Mouse (Mus musculus) hindbrain, embryonic 13.5 days (tissue): ENCODE measurements at regions not wholly inside any gene's neighbourhood (a gene's known extent, or its start where the extent isn't known, plus 50 kb on each side); places are given as distances from the start of the nearest gene placed in this dataset.

Experiments used
- ATAC-seq: fragments of 200-750 bp; cut with Nextera tagmentation; 2 replicates; pipeline ENCODE4 v1.8.0; 2017; ENCODE audit warnings: moderate TSS enrichment; ENCODE audit not compliant: low FRiP score
- H3K27ac ChIP-seq: fragments of 300-500 bp; sonication (generic); 2 replicates; pipeline ENCODE4 v1.5.1; 2015; ENCODE audit warnings: inconsistent platforms, mild to moderate bottlenecking, moderate library complexity
- H3K27me3 ChIP-seq: fragments of 300-500 bp; sonication (generic); 2 replicates; pipeline ENCODE4 v1.6.1; 2015; ENCODE audit warnings: mild to moderate bottlenecking, inconsistent platforms
- H3K36me3 ChIP-seq: fragments of 300-500 bp; sonication (generic); 2 replicates; pipeline ENCODE4 v1.6.1; 2015; ENCODE audit warnings: mild to moderate bottlenecking, inconsistent platforms
- H3K4me1 ChIP-seq: fragments of 300-500 bp; sonication (generic); replicated peaks from 2 replicates; pipeline ENCODE4 v1.6.1; 2015; ENCODE audit warnings: inconsistent platforms
- H3K4me2 ChIP-seq: fragments of 300-500 bp; sonication (generic); 2 replicates; pipeline ENCODE4 v1.6.1; 2015; ENCODE audit warnings: inconsistent platforms, mild to moderate bottlenecking, moderate library complexity
- H3K4me3 ChIP-seq: fragments of 300-500 bp; sonication (generic); 2 replicates; pipeline ENCODE4 v1.5.1; 2015; ENCODE audit warnings: mild to moderate bottlenecking, inconsistent platforms
- H3K9ac ChIP-seq: fragments of 300-500 bp; sonication (generic); 2 replicates; pipeline ENCODE4 v1.6.1; 2015; ENCODE audit warnings: mild to moderate bottlenecking, inconsistent platforms
- H3K9me3 ChIP-seq: fragments of 300-500 bp; sonication (generic); 2 replicates; pipeline ENCODE4 v1.6.1; 2016; ENCODE audit warnings: inconsistent platforms
- WGBS: fragments of 180-500 bp; shearing (Covaris S2); methylation state at CpG from one replicate; pipeline ENCODE4 v1.1.7; 2015; 5-methylcytosine and 5-hydroxymethylcytosine counted together

- no peak for ATAC-seq
- no peaks in the 10 kb centered on the region for H3K4me1 ChIP-seq
- no peaks in the 10 kb centered on the region for H3K9me3 ChIP-seq
- no peaks in the 10 kb centered on the region for H3K27me3 ChIP-seq
- H3K36me3 ChIP-seq = no peaks in the 10 kb centered on the region
- no peak overlapping the region for H3K9ac ChIP-seq
- H3K4me3 ChIP-seq = no peak overlapping the region
- 88% methylated on average over 2 of the region's 2 CpGs for WGBS
- H3K27ac ChIP-seq = no peak overlapping the region
- no peak overlapping the region for H3K4me2 ChIP-seq
Observed at GRCm38 (mm10) chr7:135942826-135943225, 226.7 kb upstream of the Mki67 start.

DNA sequence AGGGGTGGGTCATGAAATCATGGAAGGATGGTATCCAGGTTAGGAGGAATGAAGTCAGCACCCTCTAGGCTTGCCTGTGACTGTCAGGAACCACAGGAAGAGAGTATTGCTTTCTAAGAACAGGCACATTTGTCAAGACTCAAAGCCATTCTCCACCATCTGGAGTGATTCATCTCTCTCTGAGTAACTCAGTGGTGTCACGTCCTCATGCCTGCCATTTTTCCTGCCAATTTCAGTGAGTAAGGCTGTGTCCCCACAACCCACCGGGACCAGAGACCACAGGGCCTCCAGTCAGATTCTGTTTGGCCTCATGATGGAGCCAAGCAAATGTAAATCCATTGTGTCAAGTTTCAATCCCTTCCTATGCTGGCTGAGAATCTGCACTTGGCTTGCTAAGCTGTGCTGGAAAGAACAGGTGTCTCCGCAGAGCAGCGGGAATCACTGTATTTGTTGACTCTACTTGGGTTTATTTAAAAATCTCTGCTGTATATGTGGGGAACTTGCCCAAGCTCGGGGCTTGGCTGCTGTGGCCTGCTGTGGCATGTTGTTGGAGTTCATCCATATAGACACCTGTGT, 230.0 kb upstream of the Mki67 start:
- Histone ChIP-seq H3K27me3 (no peaks in the 10 kb centered on the region), H3K36me3 (no peaks in the 10 kb centered on the region), H3K4me2 (no peak overlapping the region), H3K4me1 (no peaks in the 10 kb centered on the region), H3K4me3 (no peak overlapping the region), H3K27ac (no peak overlapping the region), H3K9ac (no peak overlapping the region), H3K9me3 (no peaks in the 10 kb centered on the region)
- ATAC-seq = no peak
- 85% methylated on average over 5 of the region's 5 CpGs for WGBS

GRCm38 (mm10) chr7:135961026-135961425, 244.9 kb upstream of the Mki67 start:
- H3K9me3 ChIP-seq = no peaks in the 10 kb centered on the region
- H3K9ac ChIP-seq = no peak overlapping the region
- ATAC-seq = no peak
- H3K36me3 ChIP-seq = no peaks in the 10 kb centered on the region
- H3K4me2 ChIP-seq = no peak overlapping the region
- H3K27ac ChIP-seq = no peak overlapping the region
- no peaks in the 10 kb centered on the region for H3K27me3 ChIP-seq
- H3K4me1 ChIP-seq = peaks cover 13% of the 10 kb centered on the region
- 73% methylated on average over 8 of the region's 8 CpGs for WGBS
- no peak overlapping the region for H3K4me3 ChIP-seq

DNA sequence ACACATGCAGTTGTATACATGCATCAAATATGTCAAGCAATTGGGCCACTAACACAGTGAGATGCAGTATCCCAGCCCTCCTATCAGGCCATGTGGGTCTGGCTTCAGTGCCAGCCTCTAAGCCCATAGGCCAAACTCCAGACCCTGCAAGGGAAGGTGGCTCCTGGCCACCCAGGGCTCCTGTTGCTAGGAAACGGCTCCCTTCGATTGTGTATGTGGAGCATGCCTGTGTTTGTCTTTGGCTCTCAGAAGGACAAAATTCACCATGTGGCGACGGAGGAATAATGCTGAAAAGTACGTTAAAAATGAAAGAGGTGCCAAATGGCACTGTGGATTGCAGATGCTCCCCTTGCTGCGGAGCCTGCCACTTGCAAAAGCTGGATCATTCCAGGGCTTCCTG, 249.4 kb upstream of the Mki67 start:
- Histone ChIP-seq H3K9me3 (no peaks in the 10 kb centered on the region), H3K4me1 (peaks cover 23% of the 10 kb centered on the region), H3K4me3 (no peak overlapping the region), H3K4me2 (no peak overlapping the region), H3K27ac (peak overlapping the region; percentile 52), H3K27me3 (no peaks in the 10 kb centered on the region), H3K36me3 (no peaks in the 10 kb centered on the region), H3K9ac (no peak overlapping the region)
- 23% methylated on average over 6 of the region's 6 CpGs for whole genome bisulfite sequencing
- 0 out of 2 replicates have a peak, but pooled peaks have one; percentile 57 for ATAC-seq

DNA sequence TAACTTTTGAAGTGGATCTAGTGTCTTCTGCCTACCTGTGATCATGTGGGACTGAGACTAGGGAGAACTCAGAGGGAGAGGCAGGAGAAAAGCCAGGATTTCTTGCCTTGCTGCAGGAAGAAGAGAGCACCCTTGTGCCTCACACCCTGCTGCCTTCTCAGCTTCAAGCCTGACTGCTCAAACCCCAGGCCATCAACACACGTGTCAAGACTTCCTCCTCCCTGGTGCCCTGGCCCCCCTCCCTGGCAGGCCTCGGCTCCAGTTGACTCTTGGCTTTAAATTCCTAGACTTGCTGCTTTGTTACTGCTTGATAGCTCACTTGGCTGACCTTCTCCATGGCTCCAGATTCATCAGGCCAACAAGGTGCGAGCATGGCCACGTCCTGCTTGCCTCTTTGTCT, 250.1 kb upstream of the Mki67 start:
- Histone ChIP-seq H3K27me3 (no peaks in the 10 kb centered on the region), H3K4me2 (no peak overlapping the region), H3K9me3 (no peaks in the 10 kb centered on the region), H3K27ac (no peak overlapping the region), H3K36me3 (no peaks in the 10 kb centered on the region), H3K9ac (no peak overlapping the region), H3K4me3 (no peak overlapping the region), H3K4me1 (peaks cover 18% of the 10 kb centered on the region)
- WGBS = 36% methylated on average over 4 of the region's 4 CpGs
- ATAC-seq = no peak

GRCm38 (mm10) chr7:135968638-135969037, 252.5 kb upstream of the Mki67 start:
- Histone ChIP-seq H3K4me1 (peaks cover 18% of the 10 kb centered on the region), H3K4me2 (no peak overlapping the region), H3K4me3 (no peak overlapping the region), H3K36me3 (no peaks in the 10 kb centered on the region), H3K27ac (no peak overlapping the region), H3K9ac (no peak overlapping the region), H3K9me3 (no peaks in the 10 kb centered on the region), H3K27me3 (no peaks in the 10 kb centered on the region)
- WGBS = 48% methylated on average over 8 of the region's 8 CpGs
- ATAC-seq = no peak

- Histone ChIP-seq H3K4me2 (no peak overlapping the region), H3K9me3 (no peaks in the 10 kb centered on the region)
- WGBS = 79% methylated on average over 6 of the region's 6 CpGs
Observed at GRCm38 (mm10) chr7:135986021-135986420, 269.9 kb upstream of the Mki67 start.

DNA sequence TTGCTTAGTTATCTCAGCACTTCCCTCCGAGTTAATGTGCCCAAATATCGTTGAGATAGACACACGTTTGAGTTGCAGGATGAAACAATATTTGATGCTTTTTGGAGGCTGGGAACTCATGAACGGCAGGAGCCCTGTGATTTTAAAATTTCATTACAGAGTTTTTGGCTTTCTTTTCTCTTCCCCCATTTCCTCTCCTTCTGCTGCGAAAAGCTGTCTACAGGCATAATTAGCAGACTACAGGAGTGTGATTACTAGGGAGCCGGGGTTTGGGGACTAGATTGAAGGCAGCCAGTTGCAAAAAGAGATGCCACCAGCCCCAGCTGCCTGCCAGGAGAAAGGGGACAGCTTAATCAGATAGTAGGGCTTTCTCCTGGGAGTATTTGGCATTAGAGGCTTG, 274.2 kb upstream of the Mki67 start:
- H3K4me2 ChIP-seq = no peak overlapping the region
- H3K4me1 ChIP-seq = peaks cover 5% of the 10 kb centered on the region
- H3K27ac ChIP-seq = no peak overlapping the region
- H3K36me3 ChIP-seq = no peaks in the 10 kb centered on the region
- 76% methylated on average over 6 of the region's 6 CpGs for WGBS
- H3K9ac ChIP-seq = no peak overlapping the region
- no peak overlapping the region for H3K4me3 ChIP-seq
- no peaks in the 10 kb centered on the region for H3K27me3 ChIP-seq
- ATAC-seq = no peak
- no peaks in the 10 kb centered on the region for H3K9me3 ChIP-seq

More at GRCm38 (mm10) chr7:135986021-135986420, 269.9 kb upstream of the Mki67 start:
- no peaks in the 10 kb centered on the region for H3K36me3 ChIP-seq
- ATAC-seq = no peak
- no peak overlapping the region for H3K27ac ChIP-seq
- H3K27me3 ChIP-seq = no peaks in the 10 kb centered on the region
- H3K9ac ChIP-seq = no peak overlapping the region
- no peak overlapping the region for H3K4me3 ChIP-seq
- no peaks in the 10 kb centered on the region for H3K4me1 ChIP-seq

DNA sequence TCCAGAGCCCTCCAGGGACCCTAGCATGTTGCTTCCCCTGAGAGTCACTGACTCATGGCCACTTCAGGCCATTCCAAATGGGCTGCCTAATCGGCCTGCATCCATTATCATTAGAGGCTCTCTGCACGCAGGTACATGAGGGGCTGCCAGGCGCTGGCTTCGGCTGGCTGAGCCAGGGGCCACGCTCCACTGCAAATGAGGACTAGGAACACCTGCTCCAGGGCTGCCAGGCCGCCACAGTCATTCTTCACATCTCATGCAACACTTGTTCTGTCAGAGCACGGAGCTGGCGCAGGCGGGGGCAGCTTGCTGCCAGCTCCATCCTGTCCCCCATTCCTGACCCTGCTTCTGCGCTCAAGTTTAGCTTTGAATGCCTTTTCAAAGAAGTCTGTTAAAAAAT, 280.7 kb upstream of the Mki67 start:
- H3K9ac ChIP-seq = no peak overlapping the region
- no peaks in the 10 kb centered on the region for H3K36me3 ChIP-seq
- H3K4me3 ChIP-seq = no peak overlapping the region
- no peak overlapping the region; the same call in 1 of the 2 replicates for H3K27ac ChIP-seq
- no peaks in the 10 kb centered on the region for H3K27me3 ChIP-seq
- peak; percentile 76 for ATAC-seq
- peaks cover 21% of the 10 kb centered on the region for H3K4me1 ChIP-seq
- no peaks in the 10 kb centered on the region for H3K9me3 ChIP-seq
- no peak overlapping the region for H3K4me2 ChIP-seq
- WGBS = 58% methylated on average over 10 of the region's 10 CpGs

DNA sequence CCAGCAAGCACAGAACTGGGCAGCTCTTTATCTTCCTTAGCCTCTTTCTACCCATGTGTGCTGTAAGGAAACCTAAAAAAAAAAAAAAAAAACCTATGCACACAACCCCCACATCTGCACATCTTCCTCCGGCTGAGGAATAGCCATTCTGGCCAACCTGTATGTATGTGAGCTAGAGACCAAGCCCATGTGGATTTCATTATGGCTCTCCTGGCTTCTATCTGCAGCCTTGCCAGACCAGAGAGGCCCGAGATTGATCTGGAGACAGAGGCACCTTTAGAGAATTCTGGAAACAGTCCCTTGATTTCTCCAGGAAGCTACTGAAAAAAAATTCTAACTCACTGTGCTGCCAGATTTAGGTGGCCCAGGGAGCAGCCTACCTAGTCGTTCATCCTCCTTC, 281.5 kb upstream of the Mki67 start:
- Histone ChIP-seq H3K9ac (no peak overlapping the region), H3K36me3 (no peaks in the 10 kb centered on the region), H3K27ac (peak overlapping the region; percentile 35; the same call in 1 of the 2 replicates), H3K4me2 (no peak overlapping the region), H3K4me1 (peaks cover 21% of the 10 kb centered on the region), H3K9me3 (no peaks in the 10 kb centered on the region), H3K27me3 (no peaks in the 10 kb centered on the region), H3K4me3 (no peak overlapping the region)
- WGBS = 76% methylated on average over 3 of the region's 3 CpGs
- no peak for ATAC-seq

- no peak overlapping the region for H3K27ac ChIP-seq
- no peak overlapping the region for H3K4me2 ChIP-seq
- peaks cover 10% of the 10 kb centered on the region for H3K4me1 ChIP-seq
- H3K36me3 ChIP-seq = no peaks in the 10 kb centered on the region
- WGBS = 78% methylated on average over 8 of the region's 8 CpGs
- H3K9me3 ChIP-seq = no peaks in the 10 kb centered on the region
- H3K9ac ChIP-seq = no peak overlapping the region
- no peak overlapping the region for H3K4me3 ChIP-seq
- no peaks in the 10 kb centered on the region for H3K27me3 ChIP-seq
- ATAC-seq = no peak
Observed at GRCm38 (mm10) chr7:136002382-136002781, 286.2 kb upstream of the Mki67 start.

- Histone ChIP-seq H3K4me1 (peaks cover 13% of the 10 kb centered on the region), H3K9me3 (no peaks in the 10 kb centered on the region), H3K4me3 (no peak overlapping the region), H3K9ac (no peak overlapping the region), H3K36me3 (no peaks in the 10 kb centered on the region), H3K27ac (no peak overlapping the region), H3K4me2 (no peak overlapping the region), H3K27me3 (no peaks in the 10 kb centered on the region)
- 88% methylated on average over 2 of the region's 2 CpGs for WGBS
- no peak for ATAC-seq
Observed at GRCm38 (mm10) chr7:136003291-136003690, 287.1 kb upstream of the Mki67 start.

DNA sequence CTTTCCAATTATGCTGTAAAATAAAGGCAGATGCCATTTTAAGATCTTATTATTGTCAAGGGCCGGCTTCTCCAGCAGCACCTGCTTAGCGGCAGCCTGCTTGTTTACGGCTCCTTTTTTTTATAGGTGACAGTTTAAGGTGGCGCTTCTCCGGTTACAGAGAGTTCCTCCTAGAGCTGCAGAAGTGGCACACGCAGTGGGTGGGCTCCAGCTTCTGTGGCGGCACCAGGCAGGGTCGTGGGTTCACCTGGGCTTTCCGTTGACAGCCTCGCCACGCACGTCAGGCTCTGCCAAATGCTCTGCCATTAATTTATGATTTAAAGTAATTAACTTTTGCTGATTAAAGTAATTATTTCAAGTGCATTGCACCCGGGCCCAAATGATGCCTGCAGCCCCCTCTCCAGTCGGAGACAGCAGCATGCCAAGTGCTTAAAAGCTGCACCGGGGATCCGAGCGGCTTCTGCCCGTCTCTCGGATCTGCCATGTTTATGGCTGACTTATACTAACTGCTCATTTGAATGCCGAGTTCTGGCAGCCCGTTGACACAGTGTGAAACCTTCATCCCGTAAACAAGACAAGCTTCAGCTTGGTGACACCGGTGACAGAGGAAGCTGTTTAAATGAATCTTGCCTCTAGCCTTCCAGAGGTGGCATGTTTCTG, 291.8 kb upstream of the Mki67 start:
- no peaks in the 10 kb centered on the region for H3K9me3 ChIP-seq
- H3K9ac ChIP-seq = peak overlapping the region; percentile 46; the same call in 1 of the 2 replicates
- H3K4me3 ChIP-seq = peak overlapping the region; percentile 9; the same call in 1 of the 2 replicates
- peak overlapping the region; percentile 46 for H3K4me2 ChIP-seq
- H3K4me1 ChIP-seq = peaks cover 20% of the 10 kb centered on the region
- 32% methylated on average over 23 of the region's 23 CpGs for WGBS
- peak overlapping the region; percentile 78 for H3K27ac ChIP-seq
- peaks cover 4% of the 10 kb centered on the region; the same call in 1 of the 2 replicates for H3K27me3 ChIP-seq
- 0 out of 2 replicates have a peak, but pooled peaks have one; percentile 39 for ATAC-seq
- no peaks in the 10 kb centered on the region for H3K36me3 ChIP-seq
